Mouse (Mus musculus) left cerebral cortex, adult 2 months (tissue): ENCODE measurements around the gene Ssb. TPM values are rescaled to one million over a fixed set of nuclear protein-coding genes. Genes with fewer than 3 reads are reported as not detected.

ENCODE experiments used
- DNase-seq, 2 experiments: peaks; one replicate each; pipeline ENCODE4 v3.0.0; 2021 to 2022; ENCODE audit warnings: low spot score in 2 of 2, mixed read lengths in 1 of 2; ENCODE audit errors: extremely low spot score in 1 of 2
- H3K27ac ChIP-seq: fragments of 200-600 bp; 2 replicates; pipeline ENCODE4 v1.8.1; 2022
- H3K4me3 ChIP-seq: fragments of 200-600 bp; 2 replicates; pipeline ENCODE4 v1.8.1; 2022
- CTCF ChIP-seq: fragments of 200-600 bp; IDR thresholded peaks from 2 replicates; pipeline ENCODE4 v1.8.1; 2022; ENCODE audit warnings: antibody characterized with exemption, mild to moderate bottlenecking, moderate library complexity
- intact Hi-C: fragments of 180-260 bp; cut with DNase I; formaldehyde crosslinking; loops from one replicate; pipeline ENCODE4 v1.15.1; 2025
- total RNA-seq, 2 experiments: library from RNA; stranded (reverse); gene quantifications; 2 replicates each; pipeline ENCODE4 v1.2.3; 2021

Gene Ssb
- total RNA-seq, 2 experiments from 2014 or later: 108 to 115 TPM

DNA sequence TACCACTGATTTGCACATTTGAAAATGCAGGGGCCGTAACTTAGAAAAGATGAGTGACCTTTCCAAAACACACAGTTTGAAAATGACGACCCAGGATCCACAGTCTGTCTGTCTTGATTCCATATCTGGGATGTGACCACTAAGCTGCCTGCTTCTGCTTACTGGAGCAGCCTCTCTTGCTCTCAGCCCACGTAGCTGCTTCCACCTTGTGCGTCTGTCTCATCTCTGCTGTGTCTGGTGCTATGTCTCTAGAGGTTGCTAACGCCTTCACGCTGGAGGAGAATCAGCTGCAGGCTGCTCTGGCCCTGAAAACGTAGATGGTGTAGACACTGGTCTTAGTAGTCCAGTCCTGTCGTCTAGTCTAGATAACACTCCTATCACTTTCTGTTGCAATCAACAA, 31.2 kb upstream of the Ssb start:
- Histone ChIP-seq H3K4me3 (no peak overlapping the region), H3K27ac (0 out of 2 replicates have a peak overlapping the region, but pooled peaks have one; percentile 29)
- intact Hi-C loops: no loop called here
- no peak for TF ChIP-seq CTCF
- no peak for DNase-seq

DNA sequence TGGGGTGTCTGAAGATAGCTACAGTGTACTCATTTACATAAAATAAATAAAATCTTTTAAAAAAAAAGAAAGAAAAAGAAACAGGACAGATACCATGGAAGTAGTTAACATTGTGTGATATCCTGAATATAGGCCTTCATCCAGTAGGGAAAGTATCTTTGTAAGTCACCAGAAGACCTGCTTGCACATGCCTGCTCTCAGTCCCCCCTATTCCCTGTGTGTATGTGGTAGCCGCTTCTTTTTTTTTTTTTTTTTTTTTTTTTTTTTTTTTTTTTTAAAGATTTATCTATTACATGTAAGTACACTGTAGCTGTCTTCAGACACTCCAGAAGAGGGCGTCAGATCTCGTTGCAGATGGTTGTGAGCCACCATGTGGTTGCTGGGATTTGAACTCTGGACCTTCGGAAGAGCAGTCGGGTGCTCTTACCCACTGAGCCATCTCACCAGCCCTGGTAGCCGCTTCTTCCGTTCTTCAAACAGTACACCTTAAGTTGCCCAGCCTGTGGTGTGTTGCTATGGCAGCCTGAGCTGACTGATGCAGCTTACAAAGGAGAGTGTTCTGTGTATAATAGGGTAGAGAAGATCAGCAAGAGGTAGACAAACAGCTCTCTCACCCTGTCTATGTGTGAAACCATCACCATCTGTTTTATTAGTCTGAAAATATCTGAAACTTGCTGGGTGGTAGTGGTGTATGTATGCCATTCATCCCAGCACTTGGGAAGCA, 24.0 kb upstream of the Ssb start:
- DNase-seq: no peak
- intact Hi-C loops: no loop called here
- H3K4me3 ChIP-seq: no peak overlapping the region
- no peak for TF ChIP-seq CTCF
- no peak overlapping the region for H3K27ac ChIP-seq

DNA sequence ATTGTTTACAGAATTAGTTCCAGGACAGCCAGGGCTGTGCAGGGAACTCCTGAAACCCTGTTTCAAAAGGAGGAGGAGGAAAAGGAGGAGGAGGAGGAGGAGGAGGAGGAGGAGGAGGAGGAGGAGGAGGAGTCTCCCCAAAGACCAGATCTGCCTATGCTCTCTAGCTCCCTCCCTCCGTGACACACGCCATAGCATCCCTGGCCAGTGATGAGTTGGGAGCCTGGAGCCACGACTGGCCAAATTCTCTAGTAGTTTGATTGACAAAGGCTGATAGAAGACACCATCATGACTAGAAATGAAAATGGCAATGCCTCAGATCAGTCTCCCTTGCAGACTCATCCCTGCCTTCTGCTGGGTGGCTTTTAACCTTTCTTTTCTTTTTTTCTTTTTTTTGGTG, 23.4 kb upstream of the Ssb start:
- DNase-seq: no peak
- no peak overlapping the region for H3K4me3 ChIP-seq
- no peak for TF ChIP-seq CTCF
- H3K27ac ChIP-seq: no peak overlapping the region
- intact Hi-C loops: no loop called here

- DNase-seq: no peak
- Histone ChIP-seq H3K27ac (no peak overlapping the region), H3K4me3 (no peak overlapping the region)
- TF ChIP-seq CTCF: no peak
- intact Hi-C loops: no loop called here
These were observed 22.7 kb upstream of the Ssb start for GRCm38 (mm10) chr2:69838707-69839106.

DNA sequence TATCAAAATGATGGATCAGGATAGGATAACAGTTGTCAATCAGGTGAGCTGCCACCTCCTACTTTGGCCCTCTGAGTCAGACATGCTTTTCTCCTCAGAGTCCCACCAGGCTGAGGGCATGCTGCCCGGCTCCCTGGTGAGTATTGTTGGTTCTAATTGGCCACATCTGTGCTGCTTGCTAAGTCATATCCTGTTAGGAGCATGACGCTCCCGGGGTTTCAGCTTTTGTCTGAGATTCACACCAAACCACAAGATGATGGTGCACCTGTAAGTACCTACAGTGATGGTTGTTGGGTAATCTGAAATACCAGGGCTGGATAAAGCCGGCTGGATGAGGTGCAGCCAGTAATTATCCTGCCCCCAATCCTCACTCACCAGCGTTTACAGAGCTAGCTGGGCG, 21.1 kb upstream of the Ssb start:
- no peak for DNase-seq
- intact Hi-C loops: no loop called here

GRCm38 (mm10) chr2:69849215-69849614, 12.1 kb upstream of the Ssb start:
- intact Hi-C loops: no loop called here
- no peak for TF ChIP-seq CTCF
- no peak for DNase-seq
- H3K4me3 ChIP-seq: no peak overlapping the region
- no peak overlapping the region for H3K27ac ChIP-seq

More for the DNA sequence above, 21.1 kb upstream of the Ssb start:
- H3K4me3 ChIP-seq: no peak overlapping the region
- no peak for TF ChIP-seq CTCF
- H3K27ac ChIP-seq: no peak overlapping the region

- peak; percentile 7; the same call in 1 of the 2 replicates for TF ChIP-seq CTCF
- intact Hi-C loops: loop anchor here (5.0 kb wide), 1 partner anchor 49 kb away; no protein-coding TSS in a partner anchor
These were observed 9.8 kb upstream of the Ssb start for GRCm38 (mm10) chr2:69851427-69852058.

GRCm38 (mm10) chr2:69856392-69856791, 5.0 kb upstream of the Ssb start:
- Histone ChIP-seq H3K4me3 (no peak overlapping the region), H3K27ac (no peak overlapping the region)
- no peak; the same call in 1 of the 2 replicates for TF ChIP-seq CTCF
- intact Hi-C loops: no loop called here
- no peak for DNase-seq

More at GRCm38 (mm10) chr2:69851427-69852058, 9.8 kb upstream of the Ssb start:
- H3K27ac ChIP-seq: no peak overlapping the region
- no peak for DNase-seq
- no peak overlapping the region for H3K4me3 ChIP-seq

- Histone ChIP-seq H3K4me3 (no peak overlapping the region), H3K27ac (no peak overlapping the region)
- no peak for DNase-seq
- intact Hi-C loops: no loop called here
- peak; percentile 25 for TF ChIP-seq CTCF
These were observed 3.5 kb upstream of the Ssb start for GRCm38 (mm10) chr2:69857882-69858281.

DNA sequence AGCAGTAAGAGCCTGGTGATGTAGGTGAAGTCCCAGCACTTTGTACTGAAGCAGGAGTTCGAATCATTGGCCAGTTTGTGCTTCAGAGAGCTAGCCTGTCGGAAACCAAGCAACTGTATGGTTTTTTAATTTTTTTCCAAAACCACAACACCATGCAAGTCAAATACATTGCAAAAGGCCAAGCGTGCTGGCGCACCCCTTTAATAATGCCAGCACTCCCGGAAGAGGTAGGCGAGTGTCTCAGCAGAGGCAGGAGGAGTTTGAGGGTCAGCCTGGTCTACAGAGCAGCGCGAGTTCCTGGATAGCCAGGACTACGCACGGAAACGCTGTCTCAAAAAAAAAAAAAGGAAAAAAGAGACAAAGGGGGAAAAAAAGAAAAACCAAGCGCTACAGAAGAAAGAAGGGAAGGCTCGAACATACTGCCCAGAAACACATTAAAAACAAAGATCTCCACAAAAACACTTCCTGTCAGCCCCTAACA, 350 bp upstream of the Ssb start:
- TF ChIP-seq CTCF: no peak
- intact Hi-C loops: loop anchor here (2.0 to 5.0 kb wide), 4 partner anchors 36 to 139 kb away; partner anchors contain the start of gene Ppig
- peak overlapping the region; percentile 92 for H3K27ac ChIP-seq
- peak overlapping the region; percentile 69 for H3K4me3 ChIP-seq
- peak; percentile 29 to 30 for DNase-seq

DNA sequence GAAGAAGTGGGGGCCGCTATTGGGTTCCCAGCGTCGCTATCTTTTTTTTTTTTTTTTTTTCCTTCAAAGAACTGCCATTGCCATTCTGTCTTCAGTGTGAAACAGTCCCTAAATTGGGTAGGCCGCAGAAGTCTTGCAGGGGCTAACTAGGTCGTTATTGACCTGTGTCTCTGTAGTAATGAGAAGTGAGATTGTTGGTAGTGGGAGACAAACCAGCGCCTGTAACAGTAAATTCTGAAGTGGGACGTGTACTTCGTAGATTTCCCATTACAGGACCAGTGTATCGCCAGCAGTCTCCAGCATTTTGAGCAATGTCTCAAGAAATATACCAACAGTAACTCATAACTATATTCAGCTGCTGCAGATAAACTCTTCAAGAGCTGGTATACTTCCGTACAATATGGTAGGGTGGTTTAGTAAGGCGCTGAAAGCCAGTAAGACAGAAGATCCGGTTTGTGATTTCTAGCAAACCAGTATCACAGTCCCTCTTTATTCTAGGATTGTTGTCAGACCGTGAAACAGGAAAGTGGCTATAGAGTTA, 825 bp downstream of the Ssb start:
- intact Hi-C loops: loop anchor here (5.0 kb wide), 3 partner anchors 70 to 140 kb away; partner anchors contain the start of gene Ppig
- H3K4me3 ChIP-seq: peak overlapping the region; percentile 69
- peak overlapping the region; percentile 92 for H3K27ac ChIP-seq
- no peak for TF ChIP-seq CTCF
- no peak for DNase-seq

DNA sequence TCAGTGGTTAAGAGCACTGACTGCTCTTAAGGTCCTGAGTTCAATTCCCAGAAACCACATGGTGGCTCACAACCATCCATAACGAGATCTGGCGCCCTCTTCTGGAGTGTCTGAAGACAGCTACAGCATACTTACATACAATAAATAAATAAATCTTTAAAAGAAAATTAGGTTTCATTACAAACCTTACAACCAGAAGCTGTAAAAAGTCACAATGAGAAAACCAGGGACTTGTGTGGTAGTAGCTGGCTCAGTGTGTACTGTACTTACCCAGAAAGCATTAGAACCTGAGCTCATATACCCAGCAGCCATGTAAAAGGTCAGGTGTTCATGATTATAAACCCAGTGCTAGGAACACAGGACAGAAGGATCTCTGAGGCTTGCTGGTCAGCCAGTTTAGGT, 22.6 kb downstream of the Ssb start:
- no peak overlapping the region for H3K27ac ChIP-seq
- DNase-seq: no peak
- no peak overlapping the region for H3K4me3 ChIP-seq
- TF ChIP-seq CTCF: peak; percentile 39
- intact Hi-C loops: no loop called here
